Mouse (Mus musculus) stomach, postnatal 0 days (tissue): Measurements from ENCODE around the gene Ralgapa1. TPM values are rescaled to one million over a fixed set of nuclear protein-coding genes. Genes with fewer than 3 reads are reported as not detected.

ENCODE experiments used
- ATAC-seq: fragments of 200-750 bp; cut with Nextera tagmentation; 2 replicates; pipeline ENCODE4 v1.8.0; 2017; ENCODE audit not compliant: low FRiP score, low TSS enrichment
- DNase-seq: peaks from one replicate; pipeline ENCODE4 v3.0.0-alpha.2; 2016; ENCODE audit warnings: low spot score
- H3K27ac ChIP-seq: fragments of 300-500 bp; sonication (generic); replicated peaks from 2 replicates; pipeline ENCODE4 v1.5.1; 2014; ENCODE audit warnings: mild to moderate bottlenecking, control low read depth
- H3K27me3 ChIP-seq: fragments of 300-500 bp; sonication (generic); 2 replicates; pipeline ENCODE4 v1.6.1; 2014; ENCODE audit warnings: low read length; ENCODE audit not compliant: control insufficient read depth, insufficient read depth
- H3K36me3 ChIP-seq: fragments of 300-500 bp; sonication (generic); 2 replicates; pipeline ENCODE4 v1.6.1; 2014; ENCODE audit warnings: low read length, mixed read lengths; ENCODE audit not compliant: control insufficient read depth, insufficient read depth
- H3K4me1 ChIP-seq: fragments of 300-500 bp; sonication (generic); replicated peaks from 2 replicates; pipeline ENCODE4 v1.6.1; 2014; ENCODE audit warnings: antibody characterized with exemption; ENCODE audit not compliant: control insufficient read depth, insufficient read depth
- H3K4me2 ChIP-seq: fragments of 300-500 bp; sonication (generic); replicated peaks from 2 replicates; pipeline ENCODE4 v1.6.1; 2014; ENCODE audit warnings: low read depth, mild to moderate bottlenecking, control low read depth, moderate library complexity
- H3K4me3 ChIP-seq: fragments of 300-500 bp; sonication (generic); 2 replicates; pipeline ENCODE4 v1.5.1; 2014; ENCODE audit warnings: low read depth, low read length, control low read depth
- H3K9ac ChIP-seq: fragments of 300-500 bp; sonication (generic); 2 replicates; pipeline ENCODE4 v1.6.1; 2014; ENCODE audit warnings: mild to moderate bottlenecking, low read length, control low read depth, mixed read lengths
- H3K9me3 ChIP-seq: fragments of 300-500 bp; sonication (generic); 2 replicates; pipeline ENCODE4 v1.6.1; 2016; ENCODE audit warnings: low read length; ENCODE audit not compliant: control insufficient read depth
- CTCF ChIP-seq: IDR thresholded peaks from 2 replicates; pipeline ENCODE4 v1.5.1; 2016; ENCODE audit warnings: antibody characterized with exemption, low read depth, mild to moderate bottlenecking, moderate library complexity
- EP300 ChIP-seq: optimal IDR thresholded peaks from 2 replicates; pipeline ENCODE3; 2016; ENCODE audit warnings: antibody characterized with exemption
- WGBS: fragments of 180-500 bp; shearing (Covaris S2); extraction: QIAGEN DNeasy Blood & Tissue Kit; methylation state at CpG from one replicate; pipeline ENCODE4 v1.1.7; 2014; 5-methylcytosine and 5-hydroxymethylcytosine counted together
- polyA plus RNA-seq: library from polyadenylated mRNA; unstranded; fragments of >200 nt; fragmentation: Nextera tagmentation; extraction: Ambion mirVana; gene quantifications from 2 replicates; pipeline ENCODE4 v1.2.1, GENCODE M21; 2015

Ralgapa1 gene
- polyA plus RNA-seq = 7.9 and 8.8 TPM in 2 replicates

DNA sequence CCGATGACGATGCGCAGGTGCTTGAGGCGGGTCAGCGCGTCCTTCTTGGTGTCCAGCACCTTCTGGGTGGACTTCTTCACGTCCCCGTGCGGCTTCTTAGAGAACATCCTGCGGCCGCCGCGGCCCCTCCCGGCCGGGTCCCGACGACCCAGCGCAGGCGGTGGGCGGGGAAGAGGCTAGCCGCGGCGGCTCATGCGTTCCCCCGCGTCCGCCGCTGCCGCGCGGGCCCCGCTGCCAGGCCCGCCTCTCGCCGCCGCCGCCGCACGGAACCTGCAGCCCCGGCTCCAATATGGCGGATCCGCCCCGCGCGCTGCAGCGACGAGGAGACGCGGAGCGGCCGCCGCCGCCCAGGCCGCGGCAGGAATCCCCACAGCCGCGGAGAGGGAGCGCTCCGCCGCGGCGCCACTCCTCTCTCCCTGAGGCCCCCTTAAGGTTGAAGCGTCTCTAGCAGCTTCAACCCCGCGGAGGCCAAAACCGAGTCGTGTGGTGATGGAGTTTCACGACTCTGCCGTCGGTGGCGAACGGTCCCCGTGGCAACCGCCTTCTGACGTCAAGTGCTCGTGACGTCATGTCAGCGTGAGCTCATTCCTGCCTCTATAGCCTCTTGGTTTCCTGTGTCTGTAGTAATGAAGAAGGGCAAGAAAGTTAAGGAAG is at the start of gene Ralgapa1:
Gene Ralgapa1, minus strand, starts transcription at position 507 of the 654 bp plus-strand sequence.
- H3K4me3 ChIP-seq = peak within 1 kb of the TSS; percentile 94
- DNase-seq (peak; percentile 92), ATAC-seq (peak; percentile 97)
- H3K4me1 ChIP-seq = no peaks in the 10 kb centered on the region
- peak within 1 kb of the TSS; percentile 70 for H3K4me2 ChIP-seq
- whole genome bisulfite sequencing = under 1% methylated on average over 61 of the region's 78 CpGs
- no peaks in the 10 kb centered on the region for H3K9me3 ChIP-seq
- no peaks in the 10 kb centered on the region for H3K36me3 ChIP-seq
- no peaks in the 10 kb centered on the region for H3K27me3 ChIP-seq
- peak within 1 kb of the TSS; percentile 96 for H3K27ac ChIP-seq
- H3K9ac ChIP-seq = peak within 1 kb of the TSS; percentile 92
- TF ChIP-seq EP300 (no peak), CTCF (peak; percentile 62)

DNA sequence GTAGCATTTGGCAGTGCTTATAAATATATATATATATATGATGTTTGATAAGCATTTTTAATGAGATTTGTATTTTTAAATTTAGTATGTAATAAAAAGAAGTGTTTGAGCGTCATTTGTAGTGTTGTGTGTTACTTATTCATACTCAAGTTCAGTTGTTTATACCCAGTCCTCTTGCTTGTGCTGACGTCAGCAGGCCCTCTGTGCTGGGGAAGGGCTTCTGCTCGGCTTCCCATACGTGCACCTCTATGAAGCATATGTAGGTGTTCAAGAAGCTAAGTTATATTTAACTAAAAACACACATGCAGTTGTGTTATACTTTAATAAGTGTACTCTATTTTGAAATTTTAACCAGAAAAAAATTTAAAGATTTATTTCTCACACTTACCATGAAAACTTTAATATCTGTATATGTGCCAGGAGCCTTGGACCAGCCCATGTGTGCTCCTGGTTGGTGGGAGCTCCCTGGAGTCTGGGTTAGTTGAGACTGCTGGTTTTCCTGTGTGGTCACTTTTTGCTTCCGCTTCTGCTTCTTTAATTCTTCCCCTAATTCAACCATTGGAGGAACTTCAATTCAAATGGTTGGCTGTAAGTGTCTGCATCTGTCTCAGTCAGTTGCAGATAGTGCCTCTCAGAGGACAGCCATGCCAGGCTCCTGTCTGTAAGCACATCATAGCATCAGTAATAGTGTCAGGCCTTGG is 48.8 kb upstream of the Ralgapa1 start:
- Histone ChIP-seq H3K4me1 (no peaks in the 10 kb centered on the region), H3K9me3 (no peaks in the 10 kb centered on the region), H3K27me3 (no peaks in the 10 kb centered on the region), H3K27ac (no peak overlapping the region), H3K36me3 (peaks cover 6% of the 10 kb centered on the region; the same call in 1 of the 2 replicates), H3K4me3 (no peak overlapping the region), H3K4me2 (no peak overlapping the region), H3K9ac (no peak overlapping the region)
- WGBS = 89% methylated on average over 5 of the region's 5 CpGs
- TF ChIP-seq CTCF = no peak
- TF ChIP-seq EP300 = no peak
- DNase-seq = no peak
- ATAC-seq = no peak

DNA sequence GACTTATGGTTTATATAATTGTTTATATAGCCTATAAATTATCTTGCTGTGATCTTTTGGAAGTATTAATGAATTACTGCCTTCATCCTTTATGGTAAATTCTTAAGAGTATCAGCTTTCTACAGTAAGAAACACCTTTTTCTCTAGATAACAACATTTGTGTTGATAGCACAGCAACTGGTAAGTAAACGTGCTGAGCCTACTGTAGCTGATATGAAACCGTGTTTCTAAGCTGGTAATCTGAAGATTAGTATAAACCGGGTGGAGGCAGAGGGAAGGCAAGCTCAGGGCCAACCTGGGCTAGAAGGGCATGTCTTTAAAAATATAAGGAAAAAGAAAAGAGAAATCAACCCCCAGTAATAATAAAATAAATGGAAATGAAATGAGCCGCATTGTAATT is 46.8 kb upstream of the Ralgapa1 start:
- no peak overlapping the region for H3K27ac ChIP-seq
- no peaks in the 10 kb centered on the region for H3K4me1 ChIP-seq
- ATAC-seq (no peak), DNase-seq (no peak)
- no peaks in the 10 kb centered on the region for H3K27me3 ChIP-seq
- no peak overlapping the region for H3K4me3 ChIP-seq
- H3K9me3 ChIP-seq = no peaks in the 10 kb centered on the region
- H3K4me2 ChIP-seq = no peak overlapping the region
- H3K36me3 ChIP-seq = peaks cover 9% of the 10 kb centered on the region
- H3K9ac ChIP-seq = no peak overlapping the region
- TF ChIP-seq EP300 (no peak), CTCF (no peak)
- WGBS = 81% methylated on average over 4 of the region's 4 CpGs

DNA sequence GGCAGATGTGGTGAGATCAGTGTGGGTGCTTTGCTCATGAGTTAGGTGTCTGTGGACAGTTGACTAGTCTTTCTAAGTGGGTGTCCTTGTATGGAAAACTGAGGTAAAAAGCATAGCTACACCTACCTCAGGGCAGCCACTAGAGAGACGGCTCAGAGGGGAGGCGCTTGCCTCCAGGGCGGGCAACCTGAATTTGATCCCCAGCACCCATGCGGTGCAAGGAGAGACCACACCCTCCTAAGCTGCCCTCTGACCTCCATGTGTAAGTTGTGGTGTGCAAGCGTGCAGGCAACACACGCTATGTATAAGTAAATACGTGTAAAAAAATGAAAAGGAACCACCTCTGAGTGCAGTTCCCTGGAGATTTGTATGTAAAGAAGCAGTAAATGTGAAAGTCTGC is 39.7 kb upstream of the Ralgapa1 start:
- ATAC-seq = no peak
- Histone ChIP-seq H3K4me1 (no peaks in the 10 kb centered on the region), H3K9ac (no peak overlapping the region), H3K4me2 (no peak overlapping the region), H3K27me3 (no peaks in the 10 kb centered on the region), H3K27ac (no peak overlapping the region), H3K36me3 (peaks cover 10% of the 10 kb centered on the region), H3K4me3 (no peak overlapping the region), H3K9me3 (no peaks in the 10 kb centered on the region)
- WGBS = 92% methylated on average over 7 of the region's 7 CpGs
- no peak for DNase-seq
- TF ChIP-seq EP300 = no peak
- TF ChIP-seq CTCF = no peak

DNA sequence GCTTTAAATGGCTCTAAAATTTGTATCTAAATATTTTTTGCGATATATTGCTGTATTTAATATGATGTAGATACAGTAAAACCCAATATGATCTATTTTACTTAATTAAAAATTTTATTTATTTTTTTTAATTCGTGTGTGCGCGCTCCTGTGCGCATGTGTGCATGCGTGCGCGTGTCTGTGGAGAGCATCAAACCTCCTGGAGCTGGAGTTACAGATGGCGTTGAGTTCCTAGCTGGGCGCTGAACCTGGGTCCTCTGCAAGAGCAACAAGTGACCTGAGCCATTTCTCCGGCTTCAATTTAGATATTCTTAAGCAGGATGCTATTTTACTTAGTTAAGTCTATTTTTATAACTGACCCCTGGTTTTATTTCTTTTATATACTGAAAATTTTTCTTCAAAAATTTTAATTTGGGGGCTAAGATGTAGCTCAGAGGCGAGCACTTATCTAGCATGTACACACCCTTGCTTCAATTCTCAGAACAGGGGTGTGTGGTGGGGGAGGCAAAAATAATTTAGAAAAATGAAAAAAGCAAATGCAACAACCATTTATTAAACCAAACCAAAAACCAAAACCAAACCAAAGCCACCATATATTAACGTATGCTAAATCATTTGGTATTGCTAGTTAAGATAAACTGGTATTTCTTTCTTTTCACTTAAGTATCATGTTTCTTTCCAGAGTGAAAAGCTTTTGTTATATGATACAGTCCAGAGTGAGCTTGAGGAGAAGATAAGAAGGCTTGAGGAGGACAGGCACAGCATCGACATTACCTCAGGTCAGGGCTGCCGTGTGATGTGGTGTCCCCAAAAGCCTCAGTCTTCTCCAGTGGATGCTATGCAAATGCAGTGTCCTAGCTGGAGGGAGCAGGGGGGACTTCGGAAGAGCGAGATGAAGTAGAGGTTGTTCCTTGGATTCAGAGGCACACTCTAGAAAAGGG is 38.7 kb upstream of the Ralgapa1 start:
- WGBS = 94% methylated on average over 17 of the region's 17 CpGs
- H3K27me3 ChIP-seq = no peaks in the 10 kb centered on the region
- H3K4me2 ChIP-seq = no peak overlapping the region
- peaks cover 10% of the 10 kb centered on the region for H3K36me3 ChIP-seq
- no peak overlapping the region for H3K27ac ChIP-seq
- H3K9ac ChIP-seq = no peak overlapping the region
- no peak for ATAC-seq
- no peak overlapping the region for H3K4me3 ChIP-seq
- no peaks in the 10 kb centered on the region for H3K4me1 ChIP-seq
- no peaks in the 10 kb centered on the region for H3K9me3 ChIP-seq
- TF ChIP-seq CTCF = no peak
- TF ChIP-seq EP300 = no peak
- DNase-seq = no peak
